Mouse (Mus musculus) embryonic stem cell, embryonic (primary cell): ENCODE data around the gene Slc35f6.

Source experiments
- CTCF ChIA-PET, 4 experiments: fragments of 300-600 bp in 2 of 4; fragments of 350-600 bp in 2 of 4; sonication (Branson Sonifier 250); formaldehyde crosslinking; loops; one replicate each; lab custom pipeline; 2022; ENCODE audit warnings: inconsistent platforms in 2 of 4; lab: Charles Lee
- POLR2A ChIA-PET, 4 experiments: fragments of 300-600 bp in 2 of 4; fragments of 350-600 bp in 2 of 4; sonication (Branson Sonifier 250); formaldehyde crosslinking; loops; one replicate each; lab custom pipeline; 2022; ENCODE audit warnings: antibody characterized with exemption in 4 of 4, inconsistent platforms in 1 of 4; lab: Charles Lee

Gene Slc35f6

DNA sequence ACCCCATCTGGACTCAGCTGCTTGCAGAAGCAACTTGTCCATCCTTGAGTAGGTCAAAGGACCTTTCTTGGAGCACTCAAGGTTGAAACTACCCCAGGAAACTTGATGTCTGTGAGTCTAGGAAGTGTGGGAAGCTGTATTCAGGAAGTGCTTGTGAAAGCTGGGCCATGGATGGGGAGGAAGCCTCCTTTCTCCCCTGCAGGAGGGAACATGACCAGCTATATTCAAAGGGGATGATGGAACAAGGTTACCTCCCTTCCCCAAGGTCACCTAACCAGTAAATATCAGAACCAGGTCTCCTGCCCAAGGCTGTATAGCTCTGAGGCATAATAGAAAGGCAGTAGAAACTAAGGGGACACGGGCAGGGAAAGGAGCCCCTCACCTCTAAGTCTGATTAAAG, 15.6 kb upstream of the Slc35f6 start:
- CTCF ChIA-PET = interaction anchor here in 2 of 4 experiments (0.5 to 0.7 kb wide), 4 partner anchors 45 to 288 kb away, joined by 3 to 6 read pairs (median 4); no protein-coding TSS in a partner anchor
- POLR2A ChIA-PET = interaction anchor here (0.5 to 1.5 kb wide), 7 partner anchors 16 to 241 kb away, joined by 3 to 4 read pairs (median 3); no protein-coding TSS in a partner anchor

DNA sequence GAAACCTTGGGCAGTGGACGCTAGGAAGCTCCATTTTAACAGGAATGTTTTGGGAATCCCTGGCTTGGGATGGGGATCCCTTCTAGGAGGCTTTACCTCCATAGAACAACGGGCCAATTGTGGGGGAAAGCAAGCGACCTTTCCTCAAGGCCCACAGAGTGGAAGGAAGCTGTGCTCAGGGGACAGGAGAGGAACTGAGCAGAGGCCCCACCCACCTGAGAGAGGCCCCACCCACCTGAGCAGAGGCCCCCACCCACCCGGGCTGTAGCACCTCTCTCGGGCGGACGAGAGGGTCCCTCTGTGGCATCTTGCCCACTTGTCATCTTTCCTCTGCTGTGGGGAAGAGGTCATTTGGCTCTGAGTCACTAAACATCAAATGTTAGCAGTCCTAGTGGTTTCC, 10.7 kb upstream of the Slc35f6 start:
- CTCF ChIA-PET = interaction anchor here (0.6 to 2.5 kb wide), 28 partner anchors 10 to 422 kb away, joined by 3 to 22 read pairs (median 4); partner anchors contain the start of genes Otof (in 1 of the 4) and Slc35f6 (in 1 of the 4)
- POLR2A ChIA-PET = interaction anchor here in 2 of 4 experiments (0.7 to 1.9 kb wide), 14 partner anchors 10 to 170 kb away, joined by 3 to 11 read pairs (median 4); partner anchors contain the start of genes Slc35f6 (in 2 of the 2), Cenpa (in 1 of the 2) and Kcnk3 (in 1 of the 2)

DNA sequence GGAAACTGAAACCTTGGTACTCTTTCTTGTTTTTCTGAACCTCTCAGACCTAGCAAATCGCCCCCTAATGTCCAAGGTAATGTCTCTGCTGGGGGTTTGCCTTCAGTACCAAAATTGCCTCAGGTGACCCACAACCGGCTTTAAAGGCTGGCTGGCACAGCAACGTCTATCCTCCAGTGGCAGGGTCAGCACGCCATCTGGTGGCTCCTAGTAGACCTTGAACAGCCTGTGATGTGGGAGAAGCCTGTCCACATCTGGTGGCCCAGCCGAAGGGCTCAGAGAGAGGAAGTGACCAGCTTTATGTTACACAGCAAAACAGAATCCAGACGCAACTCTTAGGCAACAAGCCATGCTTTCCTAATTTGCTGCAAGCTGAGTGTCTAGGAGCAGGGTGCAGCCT, 9.7 kb upstream of the Slc35f6 start:
- POLR2A ChIA-PET = interaction anchor here in 2 of 4 experiments (0.9 to 1.9 kb wide), 7 partner anchors 9 to 120 kb away, joined by 3 to 11 read pairs (median 6); partner anchors contain the start of genes Slc35f6 (in 2 of the 2) and Cenpa (in 1 of the 2)
- CTCF ChIA-PET = interaction anchor here (0.5 to 2.5 kb wide), 20 partner anchors 9 to 422 kb away, joined by 3 to 22 read pairs (median 4); partner anchors contain the start of gene Slc35f6 (in 1 of the 4)

DNA sequence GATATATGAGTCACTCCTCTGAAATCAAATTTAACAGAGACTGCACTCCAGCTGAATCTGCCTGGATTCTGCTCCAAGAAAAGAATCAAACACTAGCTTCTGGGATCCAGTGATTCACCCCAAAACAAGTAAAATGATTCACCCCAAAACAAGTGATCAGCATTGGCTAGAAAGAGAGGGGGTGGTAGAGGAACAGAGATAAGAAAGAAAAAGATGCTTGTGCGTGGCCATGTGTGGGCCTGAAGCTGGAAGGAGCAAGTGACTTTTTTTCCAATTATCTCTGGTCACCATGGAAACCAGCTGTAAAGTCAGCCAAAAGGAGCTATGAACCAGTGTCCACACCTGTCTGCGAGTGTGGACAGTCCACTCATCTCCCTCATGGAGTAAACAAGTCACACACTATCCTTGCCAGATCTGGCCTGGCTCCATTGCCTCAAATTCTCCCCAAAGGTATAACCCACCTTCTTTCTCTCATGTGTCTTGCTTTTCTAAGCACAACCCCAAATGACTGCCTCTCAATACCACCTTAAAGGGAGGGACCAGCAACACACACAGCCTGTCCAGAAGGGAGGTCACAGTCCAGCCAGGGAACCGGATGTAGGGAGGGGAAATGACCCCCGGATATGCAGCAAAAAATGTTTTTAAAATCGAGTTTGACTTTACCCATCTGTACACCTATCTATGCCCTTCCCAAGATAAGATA, 4.1 kb upstream of the Slc35f6 start:
- POLR2A ChIA-PET = interaction anchor here in 1 of 4 experiments (1.3 kb wide), 1 partner anchor 125 kb away, joined by 3 read pairs; no protein-coding TSS in a partner anchor
- CTCF ChIA-PET = interaction anchor here in 2 of 4 experiments (0.7 to 1.2 kb wide), 2 partner anchors 127 to 156 kb away, joined by 3 read pairs; no protein-coding TSS in a partner anchor

DNA sequence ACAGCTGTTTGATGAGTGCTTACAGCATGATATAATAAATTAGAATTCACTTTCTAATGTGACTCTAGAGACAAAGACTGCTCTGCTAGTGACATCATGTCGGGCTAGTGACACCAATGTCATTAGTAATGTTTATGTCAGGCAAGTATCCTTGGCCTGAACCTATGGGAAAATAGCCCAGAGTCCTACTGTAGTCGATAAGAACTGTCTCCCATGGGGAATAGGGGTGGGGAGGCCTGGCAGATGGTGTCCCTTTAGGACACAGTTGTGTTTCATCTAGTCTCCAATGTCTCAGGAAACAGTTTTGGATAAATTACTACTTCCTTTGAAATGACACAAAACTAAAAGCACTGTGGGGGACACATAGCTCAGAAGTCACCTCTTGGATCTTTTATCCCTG, 1.7 kb upstream of the Slc35f6 start:
- ChIA-PET CTCF (interaction anchor here in 1 of 4 experiments (0.6 to 2.5 kb wide), 2 partner anchors 8 to 13 kb away, joined by 5 to 10 read pairs; no protein-coding TSS in a partner anchor), POLR2A (interaction anchor here in 1 of 4 experiments (1.8 to 2.8 kb wide), 2 partner anchors 8 to 33 kb away, joined by 5 to 11 read pairs; no protein-coding TSS in a partner anchor)

DNA sequence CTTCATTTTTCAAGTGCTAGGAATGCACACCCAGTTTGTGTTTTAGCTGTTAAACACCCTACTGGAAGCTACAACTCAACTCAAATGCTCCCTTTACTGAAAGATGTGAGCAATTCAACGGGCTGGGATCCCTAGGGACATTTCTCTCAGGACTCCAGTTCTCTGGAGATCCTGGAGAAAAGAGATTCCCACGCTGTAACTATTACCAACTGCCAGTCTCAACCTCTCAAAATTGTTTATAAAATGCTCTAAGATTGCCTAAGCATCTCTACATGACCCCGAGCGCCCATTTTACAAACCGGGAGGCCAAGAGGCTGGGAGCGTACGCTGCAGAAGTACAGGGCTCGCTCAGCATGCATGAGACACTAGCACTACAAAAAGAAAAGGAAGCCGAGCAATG, 337 bp upstream of the Slc35f6 start:
- ChIA-PET CTCF (interaction anchor here in 3 of 4 experiments (0.6 to 2.5 kb wide), 6 partner anchors 10 to 275 kb away, joined by 3 to 10 read pairs (median 3); no protein-coding TSS in a partner anchor), POLR2A (interaction anchor here in 3 of 4 experiments (0.6 to 5.6 kb wide), 32 partner anchors 9 to 533 kb away, joined by 3 to 61 read pairs (median 4); partner anchors contain the start of gene Cenpa (in 2 of the 3))

DNA sequence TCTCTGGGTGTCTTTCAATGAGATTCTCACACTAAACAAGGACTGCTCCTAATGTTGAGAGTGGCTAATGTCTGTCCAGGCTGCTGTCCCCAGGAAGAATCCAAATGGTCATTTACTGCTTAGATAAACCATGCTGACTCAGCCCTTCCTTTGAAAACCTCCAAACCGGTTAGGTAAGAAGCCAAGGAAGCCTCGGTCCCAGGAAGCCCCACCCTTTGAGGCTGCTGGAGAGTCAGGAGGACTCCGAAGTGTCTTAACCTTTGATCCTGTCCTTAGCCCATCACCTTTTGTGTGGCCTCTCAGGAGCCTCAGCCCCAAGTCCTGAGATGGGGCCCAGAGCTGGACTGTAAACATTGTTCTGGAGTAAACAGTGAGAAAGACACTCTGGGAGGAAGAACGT, 1.8 kb downstream of the Slc35f6 start:
- ChIA-PET CTCF (no interaction called here), POLR2A (interaction anchor here in 1 of 4 experiments (5.6 kb wide), 1 partner anchor 12 kb away, joined by 61 read pairs; no protein-coding TSS in a partner anchor)

DNA sequence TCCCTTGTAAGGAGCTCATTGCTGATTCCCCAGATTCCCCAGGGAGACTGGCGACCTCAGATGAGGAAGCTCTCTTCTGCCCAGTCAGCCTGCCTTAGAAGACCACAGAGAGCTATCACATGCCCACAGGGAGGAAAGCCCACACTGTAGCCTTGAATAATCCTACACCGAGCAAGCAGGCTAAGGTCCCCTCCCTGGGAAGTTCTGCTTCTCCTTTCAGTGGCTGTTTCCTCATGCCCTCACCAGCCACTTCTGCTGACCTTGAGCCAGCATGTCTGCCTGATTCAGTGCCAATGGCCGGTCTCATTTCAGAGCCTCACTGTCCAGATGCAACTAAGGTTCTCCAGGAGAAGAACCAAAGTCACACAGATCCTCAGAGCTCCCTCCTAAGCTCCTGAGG, 3.0 kb downstream of the Slc35f6 start:
- ChIA-PET POLR2A (interaction anchor here in 2 of 4 experiments (0.8 to 5.6 kb wide), 5 partner anchors 9 to 30 kb away, joined by 3 to 61 read pairs (median 4); partner anchors contain the start of gene Cenpa (in 1 of the 2)), CTCF (interaction anchor here in 1 of 4 experiments (1.0 kb wide), 1 partner anchor 13 kb away, joined by 3 read pairs; no protein-coding TSS in a partner anchor)

DNA sequence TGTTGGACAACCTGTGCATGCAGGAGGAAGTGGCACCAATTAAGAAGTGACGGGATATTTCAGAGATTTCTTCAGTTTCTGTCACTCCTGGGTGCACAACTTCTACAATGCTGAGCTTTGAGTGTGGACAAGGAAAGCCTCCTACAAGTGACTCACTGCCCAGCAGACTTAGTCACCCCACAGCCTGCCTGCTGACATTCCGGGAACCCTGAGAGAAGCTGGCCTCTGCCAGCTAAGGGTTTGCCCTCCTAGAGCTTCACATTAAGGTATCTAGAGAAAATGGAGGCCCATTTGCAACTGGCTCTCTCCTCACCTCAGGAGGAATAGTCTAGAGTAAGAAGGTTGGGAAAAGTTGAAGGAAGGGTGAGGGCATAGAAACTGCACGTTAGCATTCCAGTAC, 3.8 kb downstream of the Slc35f6 start:
- ChIA-PET CTCF (interaction anchor here in 1 of 4 experiments (0.6 to 1.0 kb wide), 2 partner anchors 14 to 146 kb away, joined by 3 read pairs; no protein-coding TSS in a partner anchor), POLR2A (interaction anchor here in 2 of 4 experiments (0.7 to 5.6 kb wide), 7 partner anchors 10 to 29 kb away, joined by 3 to 61 read pairs (median 3); partner anchors contain the start of gene Cenpa (in 1 of the 2))

DNA sequence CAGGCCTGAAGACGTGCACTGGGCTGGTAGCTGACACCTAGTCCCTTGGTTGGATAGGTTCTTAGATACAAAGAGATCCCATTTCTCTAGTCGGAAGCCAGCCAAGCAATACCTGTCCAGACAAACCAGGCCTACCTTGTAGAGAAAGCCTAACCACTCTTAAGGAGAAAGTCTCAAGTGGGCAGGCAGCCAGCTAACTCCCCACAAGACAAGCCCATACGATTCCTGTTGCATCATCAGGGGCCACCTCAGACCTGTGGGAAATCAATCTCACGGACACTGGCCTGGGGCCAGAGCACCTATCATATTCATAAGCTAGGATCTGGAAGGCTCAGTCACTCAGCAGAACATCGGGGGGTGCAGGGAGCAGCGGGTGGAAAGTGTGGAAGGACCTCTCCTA, 5.5 kb downstream of the Slc35f6 start:
- CTCF ChIA-PET = no interaction called here
- POLR2A ChIA-PET = interaction anchor here in 3 of 4 experiments (0.6 to 4.6 kb wide), 4 partner anchors 14 to 99 kb away, joined by 3 to 24 read pairs (median 6); partner anchors contain the start of gene Cenpa (in 2 of the 3)

DNA sequence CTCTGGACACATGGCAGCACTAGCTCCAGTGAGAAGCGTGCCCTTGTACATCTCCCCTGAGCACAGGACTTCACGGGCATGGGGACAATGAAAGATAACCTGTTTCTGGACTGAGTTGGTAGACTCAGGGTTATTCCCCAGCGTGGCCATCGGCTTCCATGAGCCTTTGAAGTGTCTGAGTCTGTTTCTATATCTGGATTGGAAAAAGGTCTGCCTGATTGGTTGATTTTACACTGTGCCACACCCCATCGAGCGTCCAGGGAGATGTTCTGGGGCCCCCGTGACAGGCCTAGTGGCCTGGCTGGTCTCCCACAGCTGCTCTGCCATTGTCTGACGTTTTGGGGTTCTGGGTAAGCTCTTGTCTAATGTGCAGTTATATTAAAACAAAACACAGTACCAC, 7.3 kb downstream of the Slc35f6 start:
- POLR2A ChIA-PET = interaction anchor here in 2 of 4 experiments (0.5 to 4.6 kb wide), 5 partner anchors 9 to 23 kb away, joined by 3 to 24 read pairs (median 5); partner anchors contain the start of gene Cenpa (in 2 of the 2)
- CTCF ChIA-PET = interaction anchor here in 1 of 4 experiments (0.5 to 0.7 kb wide), 2 partner anchors 289 to 642 kb away, joined by 3 to 6 read pairs; partner anchors contain the start of gene Il6

DNA sequence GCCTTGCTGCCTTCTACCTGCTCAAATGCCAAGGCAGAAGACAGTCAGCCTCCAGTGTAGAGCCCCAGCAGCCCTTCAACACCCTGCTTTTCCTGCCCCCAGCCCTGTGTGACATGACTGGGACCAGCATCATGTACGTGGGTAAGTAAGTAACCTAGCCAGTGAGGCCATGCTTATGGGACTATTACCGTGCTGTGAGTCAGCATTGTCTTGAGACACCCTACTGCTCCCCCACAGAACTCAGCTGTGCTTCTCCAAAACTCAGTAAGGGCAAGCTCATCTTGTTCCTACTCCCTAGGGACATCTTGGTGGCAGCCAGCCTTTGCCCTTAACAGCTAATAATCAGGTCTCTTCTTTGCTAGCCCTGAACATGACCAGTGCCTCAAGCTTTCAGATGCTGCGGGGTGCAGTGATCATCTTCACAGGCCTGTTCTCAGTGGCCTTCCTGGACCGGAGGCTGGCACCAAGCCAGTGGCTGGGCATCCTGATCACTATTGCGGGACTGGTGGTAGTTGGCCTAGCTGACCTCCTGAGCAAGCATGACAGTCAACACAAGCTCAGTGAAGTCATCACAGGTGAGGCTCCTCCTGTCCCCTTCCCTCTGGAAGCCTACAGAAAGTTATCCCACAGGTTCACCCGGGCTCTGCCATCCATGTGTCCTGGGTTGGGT, 7.9 kb downstream of the Slc35f6 start:
- ChIA-PET CTCF (interaction anchor here in 2 of 4 experiments (0.7 to 1.6 kb wide), 3 partner anchors 12 to 289 kb away, joined by 3 to 4 read pairs (median 3); no protein-coding TSS in a partner anchor), POLR2A (interaction anchor here in 2 of 4 experiments (1.0 to 6.6 kb wide), 7 partner anchors 8 to 21 kb away, joined by 3 to 83 read pairs (median 5); partner anchors contain the start of genes Cenpa (in 2 of the 2) and Slc35f6 (in 1 of the 2))

DNA sequence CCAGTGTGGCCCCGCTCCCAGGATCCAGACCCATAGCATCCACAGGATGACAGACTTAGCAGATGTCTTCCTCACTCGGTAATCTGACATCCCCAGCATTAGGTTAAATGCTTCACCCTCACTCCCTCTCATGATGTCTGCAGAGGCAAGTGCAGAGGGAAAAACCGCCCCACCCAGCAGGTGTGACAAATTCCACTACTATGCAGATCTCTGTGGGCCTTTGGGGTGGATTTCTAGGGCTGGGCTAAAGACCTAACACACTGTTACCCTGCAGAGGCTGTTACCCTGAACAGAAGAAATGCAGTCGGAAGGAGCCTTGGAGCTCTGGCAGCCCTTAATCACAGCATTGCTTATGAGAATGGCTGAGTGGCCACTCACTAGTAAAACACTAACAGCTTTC, 11.3 kb downstream of the Slc35f6 start:
- POLR2A ChIA-PET = interaction anchor here (0.5 to 7.6 kb wide), 22 partner anchors 8 to 511 kb away, joined by 3 to 83 read pairs (median 3); partner anchors contain the start of genes Slc35f6 (in 3 of the 4) and Cenpa (in 2 of the 4)
- CTCF ChIA-PET = interaction anchor here in 1 of 4 experiments (0.7 kb wide), 1 partner anchor 13 kb away, joined by 5 read pairs; no protein-coding TSS in a partner anchor

DNA sequence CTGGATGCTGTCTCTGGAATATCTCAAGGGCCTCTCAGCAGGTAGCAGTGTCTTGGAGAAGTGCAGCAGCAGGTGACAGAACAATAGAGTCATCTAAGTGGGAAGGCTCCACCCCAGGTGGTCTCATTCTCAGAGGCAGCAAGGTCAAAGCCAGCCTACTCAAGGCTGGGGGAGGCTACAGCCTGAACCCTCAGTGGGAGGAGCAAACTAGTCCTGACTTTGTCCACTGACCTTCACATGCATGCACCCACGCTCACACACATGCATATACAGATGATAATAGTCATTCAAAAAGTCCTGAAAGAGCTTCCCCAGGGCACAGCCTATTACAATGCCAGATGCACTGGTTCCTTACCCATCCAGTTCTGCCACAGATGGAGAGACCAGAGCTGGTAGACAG, 12.5 kb downstream of the Slc35f6 start:
- CTCF ChIA-PET = interaction anchor here in 1 of 4 experiments (0.6 kb wide), 1 partner anchor 477 kb away, joined by 6 read pairs; no protein-coding TSS in a partner anchor
- POLR2A ChIA-PET = interaction anchor here (0.6 to 7.6 kb wide), 18 partner anchors 8 to 388 kb away, joined by 3 to 83 read pairs (median 4); partner anchors contain the start of genes Slc35f6 (in 3 of the 4), Dpysl5 (in 2 of the 4), Atraid (in 1 of the 4) and Cenpa (in 1 of the 4)

DNA sequence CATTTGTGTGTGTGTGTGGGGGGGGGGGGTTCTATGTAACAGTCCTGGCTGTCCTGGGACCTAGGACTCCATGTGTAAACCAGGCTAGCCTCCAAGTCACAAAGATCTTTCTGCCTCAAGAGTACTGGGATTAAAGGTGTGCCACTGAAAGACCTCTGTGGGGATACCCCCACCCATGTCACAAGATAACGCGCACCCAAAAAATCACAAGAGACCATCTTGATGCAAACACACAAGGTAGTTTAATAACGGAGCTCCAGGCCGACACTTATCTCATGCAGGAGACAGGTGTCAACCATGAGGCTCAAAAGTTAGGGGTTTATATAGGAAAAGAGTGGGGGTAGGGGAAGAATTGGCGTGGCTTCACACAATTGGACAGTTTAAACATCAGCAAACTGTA, 13.1 kb downstream of the Slc35f6 start:
- ChIA-PET CTCF (interaction anchor here in 1 of 4 experiments (0.6 kb wide), 1 partner anchor 476 kb away, joined by 6 read pairs; no protein-coding TSS in a partner anchor), POLR2A (interaction anchor here in 3 of 4 experiments (0.6 to 7.6 kb wide), 17 partner anchors 8 to 388 kb away, joined by 3 to 83 read pairs (median 3); partner anchors contain the start of genes Dpysl5 (in 2 of the 3), Slc35f6 (in 2 of the 3), Atraid (in 1 of the 3) and Cenpa (in 1 of the 3))

DNA sequence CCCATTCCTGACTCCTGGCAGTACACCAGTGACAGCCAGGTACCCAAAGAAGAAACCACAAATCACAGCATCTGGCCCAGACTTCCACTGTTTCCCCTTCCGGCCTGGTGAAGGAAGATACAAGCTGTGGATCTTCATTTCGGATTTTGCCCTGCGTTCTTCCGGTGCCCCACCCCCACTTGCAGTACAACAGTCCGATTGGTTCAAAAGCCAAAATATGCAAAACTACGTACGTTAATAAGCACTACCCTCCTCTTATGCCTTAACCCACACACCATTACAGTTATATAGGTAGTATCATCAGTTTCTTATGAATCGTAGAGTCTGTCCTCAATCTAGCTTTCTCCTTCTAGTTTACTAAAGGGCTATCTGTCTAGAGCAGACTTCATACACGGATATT, 17.6 kb downstream of the Slc35f6 start:
- POLR2A ChIA-PET = interaction anchor here in 2 of 4 experiments (1.0 to 8.7 kb wide), 7 partner anchors 10 to 383 kb away, joined by 3 to 118 read pairs (median 7); partner anchors contain the start of genes Agbl5 (in 1 of the 2), Atraid (in 1 of the 2), Slc35f6 (in 1 of the 2) and Slc5a6 (in 1 of the 2)

More for the DNA sequence above, 17.6 kb downstream of the Slc35f6 start:
- CTCF ChIA-PET = interaction anchor here in 1 of 4 experiments (1.5 kb wide), 1 partner anchor 189 kb away, joined by 3 read pairs; no protein-coding TSS in a partner anchor
